Mouse (Mus musculus): ENCODE results near the gene Fbxo4.

Gene Fbxo4

GRCm38 (mm10) chr15:3973300-3973699, 6.1 kb downstream of the Fbxo4 start:
- no peak for DNase-seq

- DNase-seq = no peak
Observed at GRCm38 (mm10) chr15:3970193-3970592, 9.2 kb downstream of the Fbxo4 start.

GRCm38 (mm10) chr15:3969743-3970142, 9.6 kb downstream of the Fbxo4 start:
- DNase-seq = no peak

- DNase-seq = no peak
Observed at GRCm38 (mm10) chr15:3962251-3962650, 17.1 kb downstream of the Fbxo4 start.

DNA sequence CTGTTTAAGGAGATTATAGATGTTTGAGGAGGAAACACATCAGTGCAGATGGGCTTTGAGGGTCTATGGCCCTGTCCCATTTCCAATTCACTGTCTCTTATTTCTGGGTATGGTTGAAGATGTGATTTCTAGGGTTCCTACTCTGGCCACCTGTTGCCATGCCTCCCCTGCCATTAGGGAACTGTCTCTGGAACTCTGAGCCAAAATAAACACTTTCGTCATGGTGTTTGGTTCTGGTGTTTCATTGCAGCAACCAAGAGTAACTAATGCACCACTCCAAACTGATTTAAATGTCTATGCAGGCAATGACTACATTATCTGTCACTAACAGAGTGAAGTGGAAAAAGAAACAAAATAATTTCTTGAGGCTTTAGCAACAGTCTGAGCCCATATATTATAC, 19.3 kb downstream of the Fbxo4 start:
- DNase-seq = no peak

DNA sequence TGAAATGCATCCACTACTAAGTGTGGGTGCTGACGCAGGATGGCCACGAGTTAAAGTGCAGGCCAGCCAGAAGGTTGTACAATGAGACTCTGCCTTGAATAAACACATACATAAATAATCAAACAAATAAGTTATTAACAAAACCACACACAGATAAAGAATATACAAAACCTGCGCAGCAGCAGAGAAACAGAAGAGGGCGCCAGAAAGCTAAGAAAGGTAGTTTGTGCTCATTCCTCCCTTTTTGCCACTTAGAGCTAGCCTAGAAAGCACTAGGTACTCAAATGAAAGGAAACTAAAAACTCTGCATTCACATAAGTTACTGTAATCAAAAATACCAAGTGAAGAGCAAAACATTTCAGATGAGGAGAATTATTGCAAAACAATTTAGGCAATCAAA, 21.4 kb downstream of the Fbxo4 start:
- DNase-seq = peak; percentile 37

DNA sequence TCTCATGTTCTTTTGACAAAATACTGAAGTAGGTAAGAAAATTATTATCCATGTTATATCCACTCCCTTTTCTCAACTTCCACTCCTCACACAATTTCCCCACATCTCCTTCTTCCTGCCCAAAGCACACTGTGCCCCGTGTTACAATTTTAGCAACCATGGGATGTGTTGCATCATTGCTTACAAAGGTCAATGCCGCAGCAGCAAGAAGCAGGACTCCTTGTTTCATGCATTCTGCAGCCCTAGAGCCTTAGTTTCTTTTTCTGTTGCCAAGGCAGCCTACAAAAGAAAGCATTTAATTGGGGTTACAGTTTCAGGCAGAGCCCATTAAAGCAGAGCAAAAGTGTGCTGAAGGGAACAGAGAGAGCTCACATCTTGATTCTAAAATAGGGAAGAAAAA, 24.4 kb downstream of the Fbxo4 start:
- no peak for DNase-seq

GRCm38 (mm10) chr15:3938132-3938531, 41.2 kb downstream of the Fbxo4 start:
- no peak for DNase-seq

DNA sequence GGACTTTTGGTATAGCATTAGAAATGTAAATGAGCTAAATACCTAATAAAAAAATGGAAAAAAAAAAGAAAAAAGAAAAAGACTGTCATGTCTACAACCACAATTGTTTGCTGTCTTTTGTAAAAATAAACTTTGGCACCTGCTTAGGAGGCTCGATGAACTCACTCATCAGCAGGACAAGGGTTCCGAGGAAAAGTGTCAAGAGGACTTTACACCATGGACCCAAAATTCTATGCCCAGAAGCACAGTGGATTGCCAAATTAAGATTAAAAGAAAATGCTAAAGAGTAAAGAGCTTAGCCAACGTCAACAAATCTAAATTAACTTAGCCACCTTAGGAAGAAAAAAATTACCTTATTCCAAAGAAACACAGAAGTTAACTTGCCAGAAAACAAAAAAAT, 43.3 kb downstream of the Fbxo4 start:
- DNase-seq = no peak

GRCm38 (mm10) chr15:3933466-3933865, 45.9 kb downstream of the Fbxo4 start:
- no peak for DNase-seq

GRCm38 (mm10) chr15:3931931-3932330, 47.4 kb downstream of the Fbxo4 start:
- no peak for DNase-seq

All from right cerebral cortex, postnatal 4 days (tissue).